Mouse (Mus musculus): ENCODE data around the gene Lin7c.

DNA sequence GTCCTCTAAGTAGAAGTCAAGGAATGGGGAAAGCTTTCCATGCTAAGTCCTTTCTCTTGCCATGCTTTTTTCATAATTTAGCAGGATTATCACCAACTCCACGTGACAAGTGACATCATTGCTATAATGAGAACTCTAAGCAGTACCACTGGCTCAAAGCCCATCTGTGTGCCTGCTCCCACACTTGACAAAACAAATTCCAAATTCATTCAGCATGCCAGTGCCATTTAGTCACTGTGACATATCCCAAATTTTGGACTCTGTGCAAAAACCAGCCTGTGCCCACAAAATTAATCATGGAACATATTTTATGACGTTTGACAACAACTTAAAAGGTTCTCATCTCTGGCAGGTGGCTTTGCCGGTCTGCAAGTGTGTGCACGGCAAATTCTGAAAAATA is 6.5 kb upstream of the Lin7c start:
- no peak for TF ChIP-seq POLR2A (IDR thresholded peaks at IDR 0.05; ENCODE audit: insufficient read depth, low read depth, low read length)
- TF ChIP-seq CTCF (IDR thresholded peaks at IDR 0.05) = no peak

Data from heart, adult 2 months (tissue).